Mouse (Mus musculus): ENCODE measurements at regions not wholly inside any gene's neighbourhood (a gene's known extent, or its start where the extent isn't known, plus 50 kb on each side); places are given as distances from the start of the nearest gene placed in this dataset.

DNA sequence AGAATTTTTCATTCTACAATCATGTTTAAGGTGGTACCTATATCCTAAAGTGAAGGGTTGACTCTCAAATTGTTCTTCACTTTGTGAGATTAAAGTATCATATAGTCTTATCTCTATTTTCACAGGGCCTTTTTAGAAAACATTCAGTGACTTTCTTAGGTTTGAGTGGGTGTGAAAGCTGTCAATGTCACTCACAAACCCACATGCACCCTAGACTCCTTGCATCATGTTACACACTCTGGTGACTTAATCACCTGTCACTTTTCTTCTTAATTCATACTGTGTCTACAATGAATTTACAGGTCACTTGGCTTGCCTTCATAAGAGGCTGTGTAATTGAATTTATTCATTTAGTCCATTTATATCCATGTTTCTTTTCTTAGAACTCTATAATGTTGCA lies 1026.8 kb upstream of the Alcam start:
- DNase-seq (ENCODE audit: inconsistent ontology term): no peak

DNA sequence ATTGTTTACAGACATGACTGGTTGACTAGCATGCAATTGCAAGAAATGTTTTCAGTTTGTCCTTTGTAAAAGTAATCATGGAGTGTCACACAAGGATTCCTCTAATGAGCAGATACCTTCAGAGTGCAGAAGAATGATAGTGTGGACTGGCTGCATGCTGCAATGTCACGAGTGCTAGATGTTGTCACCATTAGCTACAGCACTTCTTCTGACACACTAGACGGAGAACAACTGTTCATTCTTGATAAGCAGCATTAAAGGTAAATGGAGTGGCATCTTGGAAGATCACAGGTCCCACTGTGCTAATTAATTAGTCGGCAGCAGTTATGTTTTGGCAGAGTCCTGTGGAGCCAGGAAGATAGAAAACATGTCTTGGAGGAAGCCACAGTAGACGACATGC lies 985.6 kb upstream of the Alcam start:
- no peak for DNase-seq (ENCODE audit: inconsistent ontology term)

DNA sequence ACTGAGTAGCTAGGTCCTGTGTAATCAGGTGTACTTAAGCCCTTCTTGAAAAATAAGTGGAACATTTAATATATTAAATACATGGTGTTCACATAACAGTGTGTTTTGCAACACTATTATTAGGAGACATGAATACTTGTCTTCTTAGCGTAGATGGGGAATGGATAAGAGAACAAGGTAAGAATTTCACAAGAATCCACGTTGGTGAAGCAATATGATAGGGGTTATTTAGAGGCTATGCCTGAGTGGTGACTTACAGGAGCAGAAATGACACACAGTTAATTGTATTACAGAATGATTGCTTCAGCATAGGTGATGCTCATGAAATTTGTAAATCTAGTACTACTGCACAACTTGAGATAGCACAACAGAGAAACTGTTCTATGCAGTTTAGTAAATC lies 964.5 kb upstream of the Alcam start:
- DNase-seq (ENCODE audit: inconsistent ontology term): no peak

DNA sequence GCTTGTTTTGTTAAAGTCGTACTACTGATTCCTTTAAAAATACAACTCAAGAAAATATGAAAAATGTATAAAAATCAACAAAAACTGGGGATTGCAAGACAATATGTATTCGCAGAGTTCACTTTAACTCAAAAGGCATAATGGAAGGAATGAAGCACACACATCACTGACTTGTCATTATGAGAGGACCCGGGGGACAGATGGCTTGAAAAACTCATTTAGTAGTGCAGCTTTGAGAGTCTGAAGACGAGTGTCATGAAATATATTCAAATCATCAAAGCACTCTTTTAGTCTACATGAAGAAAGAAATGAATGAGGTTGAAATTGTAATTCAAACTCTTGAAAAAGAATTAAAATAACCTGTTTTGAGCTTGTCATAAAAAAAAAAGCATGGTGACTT lies 931.3 kb upstream of the Alcam start:
- no peak for DNase-seq (ENCODE audit: inconsistent ontology term)

DNA sequence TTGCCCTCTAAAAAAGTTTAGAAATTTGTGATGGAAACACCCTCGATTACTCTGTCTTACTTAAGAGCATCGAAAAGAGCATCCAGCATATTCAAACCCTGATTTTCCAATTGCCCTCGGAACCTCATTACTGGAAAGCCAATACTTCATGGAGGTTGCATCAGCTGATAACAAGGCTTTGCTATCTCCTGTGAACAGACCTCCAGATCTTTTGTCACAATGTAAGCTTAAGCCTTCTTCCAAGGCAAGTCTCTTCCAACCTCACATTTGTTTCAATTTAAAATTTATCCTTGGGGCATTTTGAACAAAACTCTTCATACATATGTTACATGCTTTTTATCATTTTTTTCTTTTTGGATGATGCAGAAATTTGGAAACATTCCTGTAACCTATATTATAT lies 888.3 kb upstream of the Alcam start:
- DNase-seq (ENCODE audit: inconsistent ontology term): no peak

DNA sequence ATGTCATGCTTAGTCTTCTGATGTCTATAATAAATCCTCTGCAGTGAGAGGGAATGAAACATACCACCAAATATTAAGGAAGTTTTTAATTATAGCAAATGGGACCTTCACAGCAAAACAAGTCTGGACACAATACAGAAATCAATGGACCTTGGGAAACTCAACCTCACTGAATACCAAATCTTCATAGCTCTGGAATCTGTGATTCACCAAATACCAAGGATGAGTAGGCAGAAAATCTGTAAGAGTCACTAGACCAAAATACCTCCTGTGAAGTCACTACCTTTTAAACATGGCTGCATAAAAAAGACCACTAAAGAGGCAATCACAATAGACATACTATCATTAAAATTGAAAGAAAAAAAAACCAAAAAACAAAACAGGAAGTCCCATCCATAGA lies 872.5 kb upstream of the Alcam start:
- peak; percentile 67 for DNase-seq (ENCODE audit: inconsistent ontology term)

DNA sequence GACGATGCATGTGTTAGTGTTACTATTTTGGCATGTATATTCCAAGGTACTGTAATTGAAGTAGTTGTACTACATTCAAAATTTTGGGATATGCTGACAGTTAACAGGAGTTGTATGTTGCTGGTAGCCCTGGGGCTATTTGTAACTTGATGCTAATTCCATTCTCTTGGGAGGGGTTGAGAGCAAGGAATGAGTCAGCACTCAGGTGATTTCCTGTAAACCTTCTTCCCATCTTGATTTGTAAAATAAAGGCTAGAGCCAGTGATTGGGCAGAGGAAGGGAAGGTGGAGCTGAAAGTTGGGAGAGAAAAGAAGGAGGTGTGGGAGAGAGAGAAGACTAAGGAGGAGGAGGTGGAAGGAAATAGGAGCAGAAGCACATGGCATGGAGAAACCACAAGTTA lies 838.2 kb upstream of the Alcam start:
- no peak for DNase-seq (ENCODE audit: inconsistent ontology term)

DNA sequence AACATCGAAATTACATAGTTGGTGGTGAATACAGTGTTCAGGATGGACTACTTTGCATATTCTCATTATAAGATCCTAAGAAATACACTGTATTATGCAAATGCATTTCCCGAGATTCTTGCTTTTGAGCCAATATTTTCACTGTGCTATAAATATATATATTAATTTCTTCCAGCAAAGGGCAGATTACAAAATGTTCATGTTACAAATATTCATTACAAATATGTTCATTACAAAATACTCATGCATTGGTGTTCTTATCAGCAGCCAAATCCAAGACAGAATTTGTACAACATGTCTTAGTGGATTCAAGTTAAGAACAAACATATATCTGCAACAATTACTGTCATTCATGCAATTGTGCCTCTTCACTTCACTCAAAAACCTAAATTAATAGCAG lies 828.1 kb upstream of the Alcam start:
- no peak for DNase-seq (ENCODE audit: inconsistent ontology term)

DNA sequence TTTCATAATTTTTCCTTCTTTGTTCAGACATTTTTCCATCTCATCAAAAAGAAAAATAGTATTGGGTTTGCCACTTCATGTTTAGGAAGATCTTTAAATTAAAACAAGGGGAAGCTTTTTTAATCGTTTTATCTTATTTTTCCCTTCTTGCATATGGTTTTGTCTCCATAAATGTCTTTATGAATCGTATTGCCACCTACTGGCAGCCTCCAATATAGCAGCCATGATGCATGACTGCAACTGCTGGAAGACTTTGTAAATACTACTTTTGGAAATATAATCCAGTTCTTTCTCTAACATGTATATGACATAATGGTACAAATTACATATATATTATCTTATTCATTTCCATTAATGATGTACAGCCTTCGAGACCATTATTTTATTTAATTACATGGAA lies 812.2 kb upstream of the Alcam start:
- peak; percentile 24 for DNase-seq (ENCODE audit: inconsistent ontology term)

DNA sequence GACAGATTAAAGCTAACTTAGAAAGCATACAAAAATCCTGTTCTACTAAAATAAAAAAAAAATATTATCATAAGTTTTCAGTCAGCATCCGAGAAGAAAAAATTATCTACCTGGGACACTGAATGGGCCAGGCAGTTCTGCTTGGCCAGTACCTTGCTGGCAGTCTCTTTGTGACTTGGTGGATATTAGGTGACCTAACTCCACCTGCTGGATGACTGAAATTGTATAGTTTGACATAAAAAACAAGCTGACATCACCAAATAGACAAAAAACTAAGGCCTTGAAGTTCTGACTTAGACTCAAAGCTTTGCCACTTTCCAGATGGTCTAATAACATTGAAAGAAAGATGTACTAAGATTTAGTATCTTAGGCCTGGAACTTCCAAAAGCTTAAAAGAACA lies 791.5 kb upstream of the Alcam start:
- peak; percentile 1 for DNase-seq (ENCODE audit: inconsistent ontology term)

DNA sequence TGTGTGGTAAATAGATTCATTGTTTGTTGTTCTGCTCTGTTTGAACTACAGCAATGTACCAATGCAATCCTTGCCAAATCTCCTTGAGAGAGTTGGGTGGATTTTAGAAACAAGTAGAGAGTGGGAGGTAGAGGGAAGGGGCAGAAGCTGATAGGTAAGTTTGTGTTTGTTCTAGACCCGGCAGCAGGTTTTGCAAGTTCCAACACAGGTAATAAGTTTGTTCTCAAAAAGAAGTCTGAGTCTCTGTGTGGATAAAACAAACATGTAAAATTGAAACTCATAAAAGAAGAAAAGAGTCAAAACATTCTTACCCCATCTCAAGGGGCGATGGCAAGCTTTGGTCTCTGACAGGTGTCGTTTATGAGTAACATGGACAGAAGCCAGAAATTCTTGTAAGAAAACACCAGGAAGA lies 788.3 kb upstream of the Alcam start:
- DNase-seq (ENCODE audit: inconsistent ontology term): no peak

DNA sequence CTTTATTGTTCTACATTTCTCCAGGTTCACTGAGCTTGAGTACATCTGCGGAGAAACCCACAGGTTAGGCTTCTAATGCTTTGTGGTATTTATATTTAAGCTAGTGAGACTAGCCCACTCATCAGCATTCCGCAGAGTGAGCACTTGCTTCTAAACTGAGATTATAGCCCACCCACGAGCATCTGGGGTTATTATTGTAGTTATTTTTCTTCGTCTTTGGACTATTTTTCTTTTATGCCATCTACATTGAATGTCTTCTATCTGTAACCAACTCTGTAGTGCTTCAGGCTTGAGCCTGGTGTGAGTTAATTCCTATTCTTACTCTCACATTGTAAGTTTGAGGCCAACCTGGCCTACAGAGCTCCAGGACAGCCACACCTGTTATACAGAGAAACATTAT lies 765.0 kb upstream of the Alcam start:
- DNase-seq (ENCODE audit: inconsistent ontology term): no peak

DNA sequence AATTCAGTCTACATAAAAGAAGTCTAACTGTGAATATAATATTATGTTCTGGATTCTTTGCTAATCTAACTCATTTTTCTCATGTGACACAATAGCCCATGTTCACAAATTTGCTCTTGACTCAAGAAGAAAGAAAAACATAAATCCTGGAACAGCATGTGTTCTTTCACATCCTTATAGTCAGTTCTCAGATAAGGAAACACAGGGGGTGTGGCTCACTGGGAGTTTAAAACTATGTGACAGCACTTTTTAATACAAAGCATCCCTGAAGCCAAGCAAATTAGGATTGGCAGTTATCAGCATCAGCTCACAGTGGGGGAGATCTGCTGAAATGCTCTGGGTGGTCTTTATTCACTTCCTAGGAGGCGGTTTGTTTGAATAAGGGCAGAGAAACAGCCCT lies 747.6 kb upstream of the Alcam start:
- no peak for DNase-seq (ENCODE audit: inconsistent ontology term)

DNA sequence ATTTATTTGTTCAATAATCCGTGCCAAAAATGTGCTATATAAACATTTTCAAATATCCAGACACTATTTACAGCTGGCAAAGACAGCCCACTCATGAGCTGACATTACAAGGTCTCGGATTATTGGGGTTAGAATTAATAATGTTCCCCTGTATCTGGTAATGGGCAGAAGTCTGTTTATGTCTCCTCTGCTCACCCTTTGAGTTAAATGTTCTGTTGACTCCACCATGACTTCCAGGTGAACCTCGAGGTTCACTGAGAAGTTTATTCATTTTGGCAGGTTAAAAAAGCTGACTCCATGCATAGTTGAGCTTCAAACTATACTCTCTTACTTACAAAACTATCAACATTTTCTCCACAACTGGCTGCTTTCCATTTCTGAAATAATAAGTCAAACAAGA lies 732.6 kb upstream of the Alcam start:
- no peak for DNase-seq (ENCODE audit: inconsistent ontology term)

DNA sequence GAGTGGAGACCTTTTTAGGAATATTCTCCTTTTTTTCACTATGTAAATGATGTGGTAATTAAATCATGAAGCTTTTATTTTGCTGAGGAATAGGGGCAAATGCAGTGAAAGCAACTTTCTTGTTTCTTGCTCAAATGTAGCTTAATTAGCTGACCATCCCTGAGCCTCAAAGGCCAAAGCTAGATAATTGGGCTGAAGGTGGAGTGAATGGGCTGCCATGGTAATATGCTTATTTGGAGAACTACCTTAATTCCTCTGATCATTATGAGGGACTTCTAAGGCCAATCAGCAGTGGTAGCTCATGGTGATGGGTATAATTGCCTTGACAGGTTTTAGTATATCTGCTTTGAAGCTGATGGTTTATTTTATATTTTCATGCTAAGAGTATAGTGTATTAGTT lies 702.5 kb upstream of the Alcam start:
- no peak for DNase-seq (ENCODE audit: inconsistent ontology term)

DNA sequence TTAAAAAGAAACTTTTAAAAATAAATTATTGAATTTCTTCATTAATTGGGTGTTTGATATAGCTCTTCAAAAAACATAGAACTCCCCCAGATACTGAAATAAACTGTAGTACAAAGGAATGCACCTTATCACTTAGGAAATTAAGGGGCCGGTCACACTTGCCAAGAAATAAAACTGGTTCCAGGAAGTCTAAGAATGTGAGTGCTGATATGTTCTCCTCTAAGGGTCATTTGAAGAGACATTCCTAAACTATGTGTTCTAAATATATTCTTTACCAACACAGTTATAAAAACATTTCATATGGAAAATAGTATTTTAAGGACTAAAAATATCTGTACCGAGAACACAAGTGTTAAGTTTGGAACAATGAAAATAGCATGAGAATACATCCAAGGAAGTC lies 676.8 kb upstream of the Alcam start:
- DNase-seq (ENCODE audit: inconsistent ontology term): no peak

DNA sequence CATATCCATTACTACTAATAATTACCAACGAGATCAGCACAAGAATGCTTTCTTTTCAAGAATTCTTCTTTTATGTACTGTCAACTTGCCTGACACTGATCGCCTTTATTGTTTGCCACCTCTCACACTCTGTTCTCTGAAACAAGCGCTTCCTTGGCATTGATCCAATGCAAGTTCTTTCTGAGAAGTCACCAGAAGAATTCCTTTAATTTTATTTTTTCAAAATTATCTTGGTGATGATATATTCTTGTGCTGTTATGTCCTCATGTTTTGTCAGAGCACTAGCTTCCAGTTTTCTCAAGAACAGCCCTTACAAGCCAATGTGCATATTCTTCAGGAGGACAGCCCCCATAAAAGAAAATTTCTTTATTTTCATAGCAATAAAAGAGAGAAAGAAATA lies 654.9 kb upstream of the Alcam start:
- DNase-seq (ENCODE audit: inconsistent ontology term): no peak

DNA sequence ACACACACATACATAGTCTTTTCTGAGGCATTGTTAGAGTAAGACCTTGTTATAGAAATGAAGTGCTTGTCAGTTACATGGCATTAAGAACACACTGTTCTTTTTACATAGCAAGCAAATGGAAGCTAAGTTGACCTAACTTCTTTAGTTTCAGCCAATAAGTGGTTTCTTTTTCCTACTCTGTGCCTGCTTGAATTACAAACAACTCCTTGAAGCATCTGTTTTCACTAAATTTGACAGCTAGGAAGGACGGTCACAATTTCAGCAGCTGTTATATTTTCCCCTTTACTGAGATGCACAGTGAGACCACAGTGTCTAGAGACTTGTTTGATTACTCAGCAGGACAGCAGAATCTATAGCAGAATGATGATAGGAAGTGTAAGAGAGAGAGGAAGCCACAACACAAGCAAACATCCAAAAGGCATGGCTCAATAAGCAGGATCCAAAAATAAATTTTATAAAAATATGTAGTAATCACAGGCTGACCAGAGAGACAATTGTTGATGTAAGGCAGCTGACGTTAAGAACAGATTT lies 641.6 kb upstream of the Alcam start:
- DNase-seq (ENCODE audit: inconsistent ontology term): no peak

DNA sequence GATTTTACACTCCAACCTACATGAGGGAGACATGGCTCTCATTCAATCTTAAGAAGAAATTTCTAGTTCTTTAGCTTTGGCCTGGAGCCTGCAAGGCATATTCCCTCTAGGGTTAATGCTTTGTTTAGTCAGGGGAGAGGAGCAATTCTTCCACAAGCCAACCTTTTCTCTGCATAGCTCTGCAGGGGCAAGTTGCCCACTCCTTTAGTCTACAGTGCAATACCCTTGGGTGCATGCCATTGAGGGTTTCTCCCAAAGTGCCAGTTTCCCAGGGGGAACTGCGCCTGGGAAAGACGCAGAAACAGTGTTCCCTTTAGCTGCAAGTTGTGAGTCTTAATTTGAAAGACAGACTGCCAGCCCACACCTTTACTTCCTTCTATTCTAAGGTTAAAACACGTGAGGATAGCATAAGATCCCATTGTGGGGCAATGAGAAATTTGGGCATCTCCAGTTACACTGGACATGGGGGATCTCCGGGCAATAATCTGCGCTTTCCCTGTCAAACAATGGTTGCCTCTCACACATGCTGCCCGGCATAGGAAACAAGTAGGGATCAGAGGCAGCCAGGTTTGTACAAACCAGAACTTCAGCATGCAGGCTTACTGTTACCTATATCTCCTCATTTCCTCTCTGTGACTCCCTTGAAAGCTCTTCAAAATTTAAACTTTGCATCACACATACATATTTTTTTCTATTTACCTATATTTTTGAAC lies 620.1 kb upstream of the Alcam start:
- no peak for DNase-seq (ENCODE audit: inconsistent ontology term)

DNA sequence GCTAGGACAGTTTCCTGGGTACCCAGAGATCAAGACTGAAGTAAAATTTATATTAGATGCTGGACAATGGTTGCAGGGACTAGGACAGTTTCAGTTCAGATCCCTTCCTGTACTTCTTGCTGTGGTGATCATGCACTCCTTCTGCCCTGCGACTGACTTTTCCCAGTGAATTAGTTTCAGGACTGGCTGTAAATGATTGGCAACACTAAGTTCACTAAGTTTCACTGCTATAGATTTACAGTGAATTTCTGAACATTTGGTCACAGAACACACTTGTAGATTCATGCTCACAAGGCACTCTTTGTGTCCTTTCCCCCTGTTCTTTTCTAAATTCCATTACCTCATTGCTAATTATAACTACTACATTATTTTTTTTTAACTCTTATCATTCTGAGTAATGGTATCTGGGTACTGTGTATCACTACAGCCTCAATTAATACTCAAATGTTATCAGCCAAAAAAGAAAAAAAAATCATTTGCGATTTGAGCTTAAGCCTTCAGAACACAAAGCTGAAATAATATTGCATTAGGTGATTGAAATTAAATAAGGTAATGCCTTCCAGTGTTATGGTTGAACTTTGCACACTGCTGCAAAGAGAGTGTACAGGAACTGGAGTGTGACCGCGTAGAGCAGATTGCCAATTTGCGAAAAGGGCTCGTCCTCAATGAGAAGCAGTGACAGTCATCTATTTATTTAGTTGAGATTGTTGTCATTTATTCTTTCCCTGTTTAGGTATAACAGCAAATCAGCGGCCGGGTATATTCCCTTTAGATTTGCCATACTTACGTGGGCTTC lies 618.2 kb upstream of the Alcam start:
- no peak for DNase-seq (ENCODE audit: inconsistent ontology term)

DNA sequence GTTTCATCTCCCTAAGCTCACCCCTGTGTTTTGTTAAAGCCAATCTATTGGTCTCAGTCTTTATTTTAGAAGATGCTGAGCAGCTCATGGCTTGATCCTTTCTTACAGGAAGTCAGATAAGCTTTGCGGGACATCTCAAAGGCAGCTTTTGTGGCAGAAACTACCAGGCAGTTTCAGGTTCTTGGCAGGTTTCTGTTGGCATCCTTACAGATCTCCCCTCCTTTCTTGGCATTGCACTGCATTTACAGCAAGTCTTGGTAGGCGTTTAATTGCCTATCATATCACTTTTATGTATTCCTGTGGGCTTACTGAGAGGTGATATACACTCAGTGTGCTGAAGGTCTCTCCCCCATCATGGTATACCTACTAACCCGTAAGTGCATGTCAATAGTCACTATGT lies 610.3 kb upstream of the Alcam start:
- DNase-seq (ENCODE audit: inconsistent ontology term): no peak

DNA sequence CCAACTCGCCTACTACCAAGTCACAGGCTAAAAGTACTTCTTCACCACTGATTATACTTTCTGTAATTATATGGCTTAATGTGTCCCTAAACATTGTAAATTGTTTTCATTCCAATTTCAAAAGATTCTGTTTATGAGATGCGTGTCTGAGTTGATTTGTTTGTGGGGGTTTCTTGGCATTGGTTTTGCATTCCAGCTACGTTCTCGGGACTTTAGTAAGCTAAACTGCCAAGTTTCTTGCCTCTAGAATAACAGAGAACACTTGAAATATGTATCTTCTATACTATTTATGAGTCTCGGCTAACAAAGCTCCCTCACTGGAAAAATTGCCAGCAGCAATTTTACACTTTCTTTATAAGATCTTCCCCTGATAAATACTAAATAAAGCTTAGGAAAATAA lies 609.2 kb upstream of the Alcam start:
- DNase-seq (ENCODE audit: inconsistent ontology term): no peak

DNA sequence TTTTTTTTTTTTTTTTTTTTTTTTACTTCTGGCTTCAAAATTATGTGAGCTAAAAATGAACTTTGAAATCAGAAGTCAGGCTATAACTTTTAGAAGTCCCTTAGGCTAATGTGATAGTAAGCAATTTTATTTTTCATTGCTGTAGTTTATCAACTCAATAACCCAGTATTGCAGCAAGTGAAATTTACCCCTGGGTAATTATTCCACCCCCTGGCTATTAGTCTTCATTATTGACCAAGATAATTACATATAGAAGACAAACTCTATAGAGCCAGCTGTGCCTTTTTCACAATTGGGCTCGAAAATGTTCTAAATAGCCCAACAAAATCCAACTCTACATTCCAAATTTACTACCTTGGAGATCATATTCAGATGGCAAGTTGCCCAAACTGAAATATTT lies 572.2 kb upstream of the Alcam start:
- DNase-seq (ENCODE audit: inconsistent ontology term): no peak

Measured in Muller cell, postnatal 12 days (primary cell).